Mouse (Mus musculus) brain, embryonic 14.5 days (tissue): ENCODE measurements around the gene Yju2.

Experiments
- CTCF ChIP-seq: fragments of 200-500 bp; IDR thresholded peaks from 2 replicates; pipeline ENCODE4 v1.5.1; 2012; ENCODE audit warnings: inconsistent platforms, mild to moderate bottlenecking, moderate library complexity, borderline replicate concordance; ENCODE audit not compliant: insufficient read depth, insufficient read length; ENCODE audit errors: extremely low read depth
- POLR2A ChIP-seq: fragments of 200-500 bp; IDR thresholded peaks from 2 replicates; pipeline ENCODE4 v1.6.1; 2012; ENCODE audit warnings: mild to moderate bottlenecking, inconsistent platforms, borderline replicate concordance; ENCODE audit not compliant: poor library complexity, insufficient read depth, insufficient read length, severe bottlenecking; ENCODE audit errors: extremely low read depth

GRCm38 (mm10) chr17:56007444-56008355, 48.8 kb downstream of the Yju2 start:
- TF ChIP-seq CTCF, result no peak
- no peak for TF ChIP-seq POLR2A
